Mouse (Mus musculus): Measurements from ENCODE around the gene Gm20388. TPM values are rescaled to one million over a fixed set of nuclear protein-coding genes. Genes with fewer than 3 reads are reported as not detected.
"Not testable (repeated sequence)": the region's sequence is repeated elsewhere in the genome, so short reads cannot be mapped to it uniquely, and the experiment has no call there.

Gm20388 gene
- total RNA-seq, 4 experiments from 2014 or later = 0.17 to 15.1 (median 6.6) TPM

DNA sequence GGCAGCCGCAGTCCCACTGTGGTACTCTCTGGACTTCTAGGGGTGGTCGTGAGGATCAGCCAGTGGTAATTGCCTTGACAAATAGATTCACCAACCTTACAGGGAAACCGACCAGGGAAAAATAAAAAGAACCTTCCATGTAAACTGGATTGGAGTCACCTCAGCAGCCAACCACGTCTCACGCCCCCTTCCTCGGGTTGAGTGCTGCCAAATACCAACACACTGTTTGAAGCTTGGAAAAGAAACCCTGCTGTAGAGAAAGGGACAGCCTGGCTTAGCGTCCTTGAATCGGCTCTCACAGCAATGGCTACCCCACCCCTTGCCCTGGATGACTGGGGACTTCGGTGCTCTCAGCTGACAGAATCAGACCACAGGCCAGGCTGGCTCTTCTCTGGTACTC lies 1386.7 kb downstream of the Gm20388 start:
- DNase-seq (ENCODE audit: low spot score in 2 of 2) = no peak

DNA sequence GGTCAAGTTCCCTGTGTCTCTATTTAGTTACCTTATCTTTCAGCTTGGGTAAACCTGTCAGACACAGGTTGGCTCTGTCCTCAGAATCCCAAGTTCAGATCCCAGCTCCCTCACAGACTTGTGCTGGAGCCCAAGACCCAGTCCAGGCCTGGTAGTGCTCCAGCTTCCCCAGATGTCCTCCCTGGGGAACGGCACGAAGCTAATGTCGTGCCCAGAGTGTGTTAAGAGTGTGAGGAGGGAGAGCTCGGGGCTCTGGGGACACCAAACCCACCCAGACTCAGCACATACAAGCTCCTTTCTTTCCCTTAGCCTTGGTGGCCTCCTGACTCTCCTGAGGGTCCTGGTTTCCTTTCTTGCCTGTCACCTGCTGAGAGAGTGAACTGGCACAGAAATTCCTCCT lies 1389.4 kb downstream of the Gm20388 start:
- no peak for DNase-seq (ENCODE audit: low spot score in 2 of 2)

DNA sequence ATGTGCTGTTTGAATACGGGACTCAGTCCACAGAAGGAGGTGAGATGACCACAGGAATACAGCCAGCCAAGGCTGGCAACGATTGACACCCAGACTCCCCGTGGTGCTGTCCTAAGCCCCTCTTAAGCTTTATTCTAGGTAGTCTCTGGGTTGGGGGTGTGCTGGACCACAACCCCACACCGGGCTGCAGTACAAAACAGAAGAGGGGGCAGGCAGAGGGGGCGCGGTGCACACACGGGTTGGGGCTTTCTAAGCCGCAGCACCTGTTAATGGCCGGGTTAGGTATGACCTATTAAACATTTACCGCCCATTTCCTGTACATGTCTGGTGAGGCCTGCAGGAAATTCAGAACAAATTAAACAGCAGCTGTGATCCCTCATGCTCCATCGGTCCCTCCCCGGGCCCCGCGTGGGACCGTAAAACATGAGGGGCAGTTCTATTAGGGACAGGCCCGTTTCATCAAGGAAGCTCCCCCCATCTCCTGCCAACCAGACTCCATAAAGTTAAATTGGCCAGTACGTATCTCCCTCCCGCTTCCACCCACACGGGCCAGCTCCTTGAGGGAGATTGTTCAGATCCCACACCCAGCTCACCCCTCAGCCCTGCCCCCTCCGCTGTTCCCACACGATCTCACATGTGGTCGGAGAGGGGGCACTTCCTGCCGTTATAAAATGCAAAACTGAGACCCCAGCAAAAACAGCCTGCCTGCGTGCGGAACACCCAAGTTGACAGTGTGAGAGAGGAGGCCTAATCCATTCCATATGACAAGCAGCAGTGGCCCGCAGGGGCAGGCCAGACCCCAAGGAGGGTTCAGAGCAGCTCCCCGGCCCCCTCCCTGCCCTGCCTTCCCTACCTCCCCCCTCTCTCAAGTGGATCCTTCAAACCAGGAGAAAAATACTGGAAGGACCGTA lies 1390.1 kb downstream of the Gm20388 start:
- DNase-seq (ENCODE audit: low spot score in 2 of 2) = no peak

DNA sequence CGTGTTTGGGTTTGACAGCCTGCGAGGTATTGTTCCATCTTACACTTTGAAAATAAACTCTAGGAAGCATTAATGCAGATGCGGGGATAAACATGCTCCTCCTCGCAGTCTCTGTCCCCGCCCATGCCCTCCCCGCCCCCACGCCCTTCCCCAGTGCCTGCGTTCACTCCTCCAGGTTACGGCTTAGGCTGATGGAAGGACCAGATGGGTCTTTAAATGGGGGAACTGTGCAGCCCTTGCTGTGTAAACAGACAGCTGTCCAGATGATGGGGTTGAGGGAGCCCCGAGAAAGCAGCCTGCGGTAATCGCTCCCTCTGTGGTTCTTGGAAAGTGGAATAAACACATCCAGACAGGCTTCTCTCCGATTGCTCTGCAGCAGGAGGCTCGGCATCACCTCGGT lies 1390.8 kb downstream of the Gm20388 start:
- DNase-seq (ENCODE audit: low spot score in 2 of 2) = no peak

DNA sequence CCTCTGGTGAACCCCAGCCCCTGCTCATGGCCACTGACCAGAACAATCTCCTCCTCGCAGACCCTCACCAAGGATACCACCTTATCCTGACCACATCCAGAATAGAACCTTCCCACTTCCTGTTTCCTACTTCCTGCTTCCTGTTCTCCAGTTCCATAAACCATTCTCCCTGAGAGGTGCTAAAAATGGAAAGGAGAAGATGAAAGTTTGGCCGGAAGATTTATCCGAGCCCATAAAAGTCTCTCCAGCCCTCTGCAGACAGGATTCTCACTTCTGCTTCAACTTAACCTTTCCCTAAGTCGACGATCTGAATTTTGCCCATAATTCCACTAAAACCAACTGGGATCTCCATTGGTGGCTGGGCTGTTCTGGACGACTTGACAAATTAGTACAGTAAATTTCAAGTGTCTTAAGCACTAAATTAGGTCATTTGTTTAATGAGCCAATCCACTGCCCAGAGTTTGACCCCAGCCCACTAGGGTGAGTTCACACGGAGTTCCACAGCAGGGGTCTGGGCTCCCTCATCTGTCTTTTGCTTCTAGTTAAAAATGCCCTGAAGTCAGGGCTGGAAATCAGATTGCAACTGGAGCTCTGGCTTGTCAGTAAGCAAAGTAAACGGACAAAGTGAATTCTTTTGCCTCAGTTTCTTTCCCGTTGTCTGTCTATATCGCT lies 1391.5 kb downstream of the Gm20388 start:
- DNase-seq (ENCODE audit: low spot score in 2 of 2) = no peak

DNA sequence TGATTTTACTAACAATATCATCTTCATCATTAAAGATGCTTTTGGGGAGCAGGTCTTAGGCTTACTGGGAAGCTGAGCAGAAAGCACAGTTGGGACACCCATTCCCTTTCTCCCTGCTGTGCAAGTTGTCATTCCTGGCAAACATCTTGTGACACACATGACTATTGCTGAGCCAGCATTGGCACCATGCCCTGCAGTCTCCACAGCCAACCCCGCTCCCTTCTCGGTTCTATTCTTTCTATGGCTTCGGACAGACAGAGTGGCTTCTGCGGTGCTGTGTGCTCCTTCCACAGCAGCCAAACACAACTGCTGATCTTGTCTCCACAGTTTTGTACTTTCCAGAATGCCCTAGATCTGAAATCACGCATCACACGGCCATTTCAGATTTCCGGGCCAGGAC lies 1397.1 kb downstream of the Gm20388 start:
- peak in 1 of 2 experiments; percentile 55 for DNase-seq (ENCODE audit: low spot score in 2 of 2)

DNA sequence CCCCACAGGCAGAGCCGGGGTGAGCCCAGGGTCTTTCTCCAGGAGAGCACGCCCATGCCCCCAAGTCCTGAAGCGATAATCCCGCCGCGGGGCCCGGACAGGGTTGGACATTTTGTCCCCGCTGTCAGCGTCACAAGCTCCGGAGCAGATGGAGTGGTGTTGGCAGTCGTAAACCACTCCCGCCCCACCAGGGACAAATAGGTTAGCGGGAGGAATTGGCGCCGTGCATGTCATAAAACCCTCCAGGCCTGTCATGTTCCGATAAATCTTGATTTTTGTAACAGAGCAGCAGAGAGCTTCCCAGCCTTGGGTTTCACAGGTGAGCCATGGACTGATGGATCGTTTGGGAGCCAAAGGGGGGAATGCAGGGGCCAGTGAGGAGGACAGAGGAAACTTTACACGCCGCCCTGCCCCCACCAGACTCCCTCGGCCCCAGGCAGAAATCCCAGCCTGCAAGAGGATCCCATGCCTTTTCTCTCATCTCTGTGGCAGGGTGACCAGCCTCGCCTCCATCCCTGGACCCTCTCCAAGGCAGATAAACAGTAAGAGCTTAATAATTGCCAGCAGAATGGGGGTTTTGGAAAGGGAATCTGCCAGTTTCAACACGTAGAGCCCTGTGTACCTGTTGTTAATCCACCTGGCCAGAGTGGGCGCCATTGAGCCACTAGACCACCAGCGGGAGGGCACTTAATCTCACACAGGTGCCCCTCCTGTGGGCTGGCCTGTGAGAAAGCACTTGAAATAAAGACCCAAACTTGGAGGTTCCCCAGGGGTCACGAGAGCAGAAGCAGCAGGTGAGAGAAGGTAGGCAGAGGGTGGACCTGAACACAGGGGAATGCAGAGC lies 1400.6 kb downstream of the Gm20388 start:
- DNase-seq (ENCODE audit: low spot score in 2 of 2) = no peak

DNA sequence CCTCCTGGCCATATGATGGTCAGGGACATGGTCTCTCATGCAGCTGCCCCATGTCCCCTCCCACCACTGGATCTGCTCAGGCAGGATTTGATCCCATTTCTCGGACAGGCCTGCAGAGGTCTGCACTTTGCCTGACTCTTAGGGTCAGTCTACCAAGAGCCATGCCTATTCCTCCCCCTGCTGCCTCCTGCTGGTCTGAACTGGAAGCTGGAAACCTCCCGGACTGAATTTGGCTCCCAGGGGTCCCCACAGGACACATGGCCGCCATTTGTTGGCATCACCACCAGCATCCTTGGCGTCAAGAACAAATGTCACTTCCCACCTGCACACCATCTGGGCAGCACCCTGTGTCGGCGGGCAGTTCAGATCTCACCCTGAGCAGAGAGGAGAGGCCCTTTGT lies 1402.8 kb downstream of the Gm20388 start:
- no peak for DNase-seq (ENCODE audit: low spot score in 2 of 2)

DNA sequence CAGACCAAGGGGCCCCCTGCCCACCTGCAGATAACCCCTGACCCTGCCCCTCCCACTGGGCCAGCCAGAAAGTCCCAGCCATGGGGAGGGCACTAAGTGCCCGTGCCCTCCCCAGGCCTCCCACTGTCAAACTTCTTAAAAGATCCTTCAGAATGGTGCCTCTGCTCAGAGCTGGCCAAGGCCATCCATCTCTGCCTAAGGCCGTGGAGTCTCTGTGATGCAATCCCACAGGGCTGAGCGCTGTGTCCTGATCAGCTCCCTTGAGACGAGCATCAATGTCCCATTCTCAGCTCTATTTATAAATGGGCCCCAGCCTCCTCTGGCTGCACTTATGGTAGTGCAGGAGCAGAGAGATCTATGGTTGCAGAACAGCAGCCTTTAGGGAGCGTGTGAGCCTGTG lies 1403.4 kb downstream of the Gm20388 start:
- DNase-seq (ENCODE audit: low spot score in 2 of 2) = no peak

DNA sequence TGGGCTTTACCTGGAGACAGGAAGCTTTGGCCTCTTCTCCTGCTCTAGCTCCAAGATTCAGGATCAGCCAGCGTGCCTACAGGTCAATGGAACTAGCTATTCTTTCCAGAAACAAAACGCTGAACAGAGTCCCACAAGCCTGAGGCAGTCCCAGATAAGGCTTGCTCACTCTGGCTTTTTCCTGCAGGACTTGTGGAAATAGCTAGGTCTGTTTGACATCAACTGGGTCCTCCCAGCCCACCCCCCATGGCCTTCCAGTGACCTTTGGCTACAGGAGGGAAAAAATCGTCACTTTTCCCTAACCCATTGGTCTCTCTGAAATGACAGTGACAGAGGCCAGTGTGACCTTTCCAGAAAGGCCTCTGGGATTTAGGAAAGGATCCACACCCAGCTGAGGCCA lies 1404.9 kb downstream of the Gm20388 start:
- DNase-seq (ENCODE audit: low spot score in 2 of 2) = no peak

DNA sequence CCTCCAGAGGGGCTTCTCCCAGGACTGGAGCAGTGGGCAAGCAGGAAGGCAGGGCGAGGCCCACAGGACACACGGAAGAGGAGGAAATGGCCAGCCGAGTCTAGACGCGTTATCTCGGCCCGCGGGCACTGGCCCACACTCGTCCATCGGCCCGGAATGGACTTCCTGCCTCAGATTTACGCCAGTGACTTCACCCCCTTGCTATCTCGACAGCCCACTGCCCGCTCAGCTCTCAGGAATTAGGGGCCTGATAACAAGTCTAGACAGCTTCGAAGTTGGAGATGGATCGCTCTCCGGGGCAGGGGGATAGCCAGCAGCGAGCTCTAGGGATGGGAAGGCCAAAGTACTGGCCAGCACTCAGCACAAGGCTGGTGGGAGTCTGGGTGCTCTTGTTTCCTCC lies 1405.4 kb downstream of the Gm20388 start:
- no peak for DNase-seq (ENCODE audit: low spot score in 2 of 2)

DNA sequence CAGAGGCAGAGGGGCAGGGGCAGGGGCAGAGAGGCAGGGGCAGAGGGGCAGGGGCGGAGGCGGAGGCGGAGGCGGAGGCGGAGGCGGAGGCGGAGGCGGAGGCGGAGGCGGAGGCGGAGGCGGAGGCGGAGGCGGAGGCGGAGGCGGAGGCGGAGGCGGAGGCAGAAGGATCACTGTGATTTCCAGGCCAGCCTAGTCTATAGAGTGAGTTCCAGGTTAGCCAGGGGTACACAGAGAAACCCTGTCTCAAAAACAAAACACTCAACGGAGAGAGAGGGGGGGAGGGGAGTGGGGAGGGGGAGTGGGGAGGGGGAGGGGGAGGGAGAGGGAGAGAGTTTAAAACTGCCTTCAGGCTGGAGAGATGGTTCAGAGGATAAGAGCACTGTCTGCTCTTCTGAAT lies 1408.1 kb downstream of the Gm20388 start:
- not testable (repeated sequence) for DNase-seq (ENCODE audit: low spot score in 2 of 2)

DNA sequence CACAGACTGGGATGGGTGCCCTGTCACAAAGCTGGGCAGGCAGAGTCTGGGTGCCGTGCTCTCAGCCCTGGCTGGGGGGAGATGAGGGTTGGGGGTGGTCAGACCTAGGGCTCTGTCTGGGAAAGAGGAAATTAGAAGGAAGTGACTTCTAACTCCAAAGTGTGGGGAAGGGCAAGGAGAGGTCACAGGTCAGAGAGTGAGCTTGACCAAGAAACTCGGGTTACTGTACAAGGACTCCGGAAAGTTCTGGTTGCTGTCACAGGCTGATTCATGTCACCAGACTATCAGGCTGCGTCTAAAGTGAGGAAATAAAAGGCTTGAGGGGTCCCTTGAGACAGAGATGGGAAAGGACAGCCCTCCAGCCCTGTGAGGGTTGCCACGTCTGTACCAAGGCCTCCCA lies 1408.8 kb downstream of the Gm20388 start:
- DNase-seq (ENCODE audit: low spot score in 2 of 2) = no peak

DNA sequence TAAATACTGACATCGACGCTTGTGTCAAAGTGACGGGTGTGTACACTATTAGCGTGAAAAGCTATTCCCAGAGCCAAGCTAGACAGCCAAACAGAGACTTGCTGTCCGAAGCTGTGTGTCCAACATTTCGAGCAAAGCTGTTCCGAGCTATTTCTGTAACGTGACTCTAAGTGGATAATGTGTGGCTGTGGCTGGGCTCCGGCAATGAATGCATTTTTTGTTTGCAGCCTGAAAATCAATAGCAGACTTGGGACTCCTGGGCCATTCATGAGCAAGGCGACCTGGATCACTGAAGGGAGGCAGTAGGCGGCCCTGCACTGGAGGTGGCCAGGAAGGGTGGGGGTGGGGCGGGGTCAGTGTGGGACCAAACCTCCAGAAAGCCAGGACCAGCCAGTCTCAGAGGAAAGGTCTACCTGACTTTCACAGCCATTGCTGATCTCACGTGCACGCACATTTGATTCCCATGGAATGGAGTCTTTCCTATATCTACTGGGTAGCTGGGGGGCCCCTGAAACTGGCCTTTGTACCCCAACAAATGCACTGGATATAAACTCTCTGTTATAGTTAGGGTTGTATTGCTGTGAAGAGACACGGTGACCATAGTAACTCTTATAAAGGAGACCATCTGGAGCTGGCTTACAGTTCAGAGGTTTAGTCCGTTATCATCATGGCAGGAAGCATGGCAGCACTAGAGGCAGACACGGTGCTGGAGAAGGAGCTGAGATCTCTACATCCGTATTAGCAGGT lies 1415.7 kb downstream of the Gm20388 start:
- DNase-seq (ENCODE audit: low spot score in 2 of 2) = no peak

DNA sequence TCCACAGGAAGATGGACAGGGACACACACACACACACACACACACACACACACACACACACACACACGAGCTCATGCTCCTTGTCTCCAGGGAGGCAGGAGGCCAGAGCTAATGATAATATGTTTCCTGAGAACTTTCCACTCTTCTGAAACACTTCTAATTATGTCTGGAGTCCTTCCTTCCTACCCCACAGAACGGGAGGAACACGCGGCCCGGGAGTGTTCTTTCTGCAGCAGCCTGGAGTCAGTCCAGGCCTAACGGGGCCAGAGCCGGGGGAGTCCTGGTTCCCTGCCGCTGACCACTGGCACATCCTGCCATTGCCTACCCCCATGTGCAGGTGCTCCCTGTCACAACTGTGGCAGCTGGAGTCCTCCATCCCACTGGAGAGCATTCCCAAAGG lies 1421.8 kb downstream of the Gm20388 start:
- DNase-seq (ENCODE audit: low spot score in 2 of 2) = no peak

DNA sequence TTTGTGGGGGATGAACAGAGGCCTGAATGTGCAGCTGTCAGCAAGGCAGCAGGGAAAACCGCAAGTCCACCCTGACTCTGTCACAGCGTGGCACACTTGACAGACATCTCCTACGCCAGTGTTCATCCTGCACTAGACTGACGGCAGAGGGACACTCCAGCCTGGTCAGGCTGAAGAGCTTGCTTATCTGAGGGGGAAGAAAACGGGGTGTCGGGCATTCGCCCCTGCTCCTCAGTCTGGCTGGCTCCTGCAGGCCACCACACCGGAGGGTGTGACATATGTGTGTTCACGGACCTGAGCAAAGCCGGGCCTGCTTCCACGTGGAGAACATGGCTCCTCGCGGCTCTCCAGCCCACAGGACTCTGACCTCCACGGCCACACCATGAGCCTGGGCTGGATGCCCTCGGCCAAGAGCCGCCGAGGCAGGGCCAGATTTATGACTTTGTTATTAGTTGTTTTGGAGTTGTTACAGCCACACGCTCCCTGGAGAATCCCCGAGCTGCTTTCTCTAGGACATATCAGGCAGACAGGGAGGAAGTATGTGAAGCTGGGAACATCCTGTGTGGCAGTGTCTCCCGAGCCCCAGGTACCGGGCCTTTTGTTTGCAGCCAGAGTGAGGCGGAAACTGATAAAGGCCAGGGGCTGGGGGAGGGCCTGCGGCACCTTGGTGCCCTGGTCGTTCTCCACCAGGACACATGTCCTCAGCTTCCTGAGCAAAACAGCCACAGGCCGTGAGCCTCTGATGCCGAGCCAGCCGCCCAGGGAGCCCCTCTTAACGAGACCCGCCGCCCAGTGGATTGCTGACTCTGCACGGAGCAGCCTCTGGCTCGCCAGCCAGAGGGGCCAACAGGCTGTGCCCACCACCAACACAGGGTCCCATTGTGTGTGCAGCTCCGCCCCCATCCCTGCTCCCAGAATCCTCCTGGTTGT lies 1424.1 kb downstream of the Gm20388 start:
- no peak for DNase-seq (ENCODE audit: low spot score in 2 of 2)

DNA sequence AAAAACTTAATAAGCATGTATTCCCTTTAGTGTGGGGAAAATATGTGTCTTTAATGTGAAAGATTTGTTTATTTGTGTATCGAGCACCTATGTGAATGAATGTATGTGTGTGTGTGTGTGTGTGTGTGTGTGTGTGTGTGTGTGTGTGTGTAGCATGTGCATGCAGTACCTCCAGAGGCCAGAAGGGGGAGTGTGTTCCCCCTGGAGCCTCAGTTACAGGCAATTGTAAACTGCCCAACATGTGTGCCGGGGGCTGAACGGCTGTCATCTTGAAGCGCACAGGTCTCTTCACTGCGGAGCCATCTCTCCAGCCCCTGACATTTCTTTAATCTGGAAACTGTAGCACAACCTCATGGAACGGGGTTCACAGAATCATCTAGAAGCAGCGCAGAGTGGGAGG lies 1425.0 kb downstream of the Gm20388 start:
- DNase-seq (ENCODE audit: low spot score in 2 of 2) = no peak

DNA sequence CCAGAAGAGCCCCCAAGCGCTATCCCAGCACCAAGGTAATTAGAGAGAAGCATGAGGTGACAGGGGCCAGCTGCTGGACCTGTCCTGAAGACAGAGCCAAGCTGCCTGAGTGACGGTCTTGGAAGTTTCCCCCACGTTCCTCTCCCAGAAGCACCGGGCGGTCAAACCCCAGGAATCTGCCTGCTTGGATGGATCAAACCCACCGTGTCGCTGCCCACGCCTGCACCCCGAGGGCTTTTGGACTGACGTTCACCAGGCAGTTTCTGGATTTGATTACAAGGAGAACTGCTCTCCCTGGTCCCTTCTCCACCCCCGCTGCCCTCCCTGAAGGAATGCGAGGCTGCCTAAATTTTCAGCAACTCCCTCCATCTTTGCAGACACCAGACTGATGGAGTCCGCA lies 1432.3 kb downstream of the Gm20388 start:
- DNase-seq (ENCODE audit: low spot score in 2 of 2) = no peak

DNA sequence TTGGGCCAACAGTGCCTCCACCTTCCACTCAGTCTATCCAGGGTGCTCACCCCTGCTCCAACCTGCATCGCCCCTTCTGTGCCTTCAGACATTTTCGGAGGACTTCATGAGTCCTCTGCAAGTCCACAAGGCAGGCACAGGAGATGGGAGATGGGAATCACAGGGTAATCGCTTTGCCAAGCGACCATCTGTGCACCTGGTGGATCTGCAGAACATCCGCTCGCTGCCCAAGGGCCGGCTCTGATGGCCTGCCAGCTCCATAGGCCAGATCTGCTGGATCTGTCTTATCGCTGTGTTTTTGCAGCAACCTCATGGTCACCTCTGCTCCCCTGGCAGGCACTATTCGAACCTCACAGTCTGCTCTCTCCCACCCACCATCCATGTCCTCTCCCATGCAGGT lies 1433.8 kb downstream of the Gm20388 start:
- no peak for DNase-seq (ENCODE audit: low spot score in 2 of 2)

DNA sequence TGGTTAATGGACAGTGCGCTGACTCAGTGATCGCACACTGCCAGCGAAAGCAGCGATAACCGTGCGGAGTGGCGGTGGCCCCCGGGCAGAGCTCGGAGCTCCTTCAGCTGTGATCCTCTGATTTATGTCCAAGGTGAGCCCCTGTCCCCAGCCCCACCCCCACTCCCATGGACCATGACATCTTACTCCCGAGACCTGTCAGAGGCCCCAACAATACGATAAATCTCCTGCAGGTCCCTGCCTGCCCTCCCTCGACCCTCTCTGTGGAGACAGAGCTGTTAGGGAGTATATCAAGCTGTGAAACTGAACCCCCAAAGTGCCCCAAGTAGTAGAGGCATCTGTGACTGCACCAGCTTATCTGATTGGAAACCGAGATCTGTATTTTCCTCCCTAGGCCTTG lies 1435.5 kb downstream of the Gm20388 start:
- DNase-seq (ENCODE audit: low spot score in 2 of 2) = no peak
